Mouse (Mus musculus) midbrain, embryonic 11.5 days (tissue): ENCODE data around the gene Tmem128. TPM values are rescaled to one million over a fixed set of nuclear protein-coding genes. Genes with fewer than 3 reads are reported as not detected.

Experiments used
- ATAC-seq: fragments of 200-750 bp; cut with Nextera tagmentation; 2 replicates; pipeline ENCODE4 v1.8.0; 2017; ENCODE audit warnings: moderate TSS enrichment, moderate library complexity; ENCODE audit not compliant: low FRiP score
- DNase-seq: peaks from one replicate; pipeline ENCODE4 v3.0.0; 2015; ENCODE audit warnings: low spot score; ENCODE audit errors: missing footprints
- H3K27ac ChIP-seq: fragments of 300-500 bp; sonication (generic); 2 replicates; pipeline ENCODE4 v1.5.1; 2014; ENCODE audit warnings: low read depth, low read length
- H3K27me3 ChIP-seq: fragments of 300-500 bp; sonication (generic); 2 replicates; pipeline ENCODE4 v1.6.1; 2014; ENCODE audit warnings: mild to moderate bottlenecking, low read length, moderate library complexity, mixed read lengths; ENCODE audit not compliant: control insufficient read depth, insufficient read depth
- H3K36me3 ChIP-seq: fragments of 300-500 bp; sonication (generic); 2 replicates; pipeline ENCODE4 v1.6.1; 2014; ENCODE audit warnings: mild to moderate bottlenecking, low read length, moderate library complexity, mixed read lengths; ENCODE audit not compliant: control insufficient read depth, insufficient read depth
- H3K4me1 ChIP-seq: fragments of 300-500 bp; sonication (generic); 2 replicates; pipeline ENCODE4 v1.6.1; 2014; ENCODE audit warnings: low read length; ENCODE audit not compliant: control insufficient read depth, insufficient read depth
- H3K4me2 ChIP-seq: fragments of 300-500 bp; sonication (generic); 2 replicates; pipeline ENCODE4 v1.6.1; 2014; ENCODE audit warnings: mild to moderate bottlenecking, moderate library complexity
- H3K4me3 ChIP-seq: fragments of 300-500 bp; sonication (generic); 2 replicates; pipeline ENCODE4 v1.5.1; 2014; ENCODE audit warnings: low read depth, low read length
- H3K9ac ChIP-seq: fragments of 300-500 bp; sonication (generic); 2 replicates; pipeline ENCODE4 v1.6.1; 2014; ENCODE audit warnings: low read length
- H3K9me3 ChIP-seq: fragments of 300-500 bp; sonication (generic); 2 replicates; pipeline ENCODE4 v1.6.1; 2016; ENCODE audit warnings: low read length; ENCODE audit not compliant: control insufficient read depth
- WGBS: fragments of 180-500 bp; shearing (Covaris S2); extraction: QIAGEN DNeasy Blood & Tissue Kit; methylation state at CpG from one replicate; pipeline ENCODE4 v1.1.7; 2014; 5-methylcytosine and 5-hydroxymethylcytosine counted together
- polyA plus RNA-seq: library from polyadenylated mRNA; unstranded; fragments of >200 nt; fragmentation: Nextera tagmentation; extraction: Ambion mirVana; gene quantifications from 2 replicates; pipeline ENCODE4 v1.2.1, GENCODE M21; 2014

Tmem128 gene
- polyA plus RNA-seq, 1 experiment from 2014 or later = 104 TPM

DNA sequence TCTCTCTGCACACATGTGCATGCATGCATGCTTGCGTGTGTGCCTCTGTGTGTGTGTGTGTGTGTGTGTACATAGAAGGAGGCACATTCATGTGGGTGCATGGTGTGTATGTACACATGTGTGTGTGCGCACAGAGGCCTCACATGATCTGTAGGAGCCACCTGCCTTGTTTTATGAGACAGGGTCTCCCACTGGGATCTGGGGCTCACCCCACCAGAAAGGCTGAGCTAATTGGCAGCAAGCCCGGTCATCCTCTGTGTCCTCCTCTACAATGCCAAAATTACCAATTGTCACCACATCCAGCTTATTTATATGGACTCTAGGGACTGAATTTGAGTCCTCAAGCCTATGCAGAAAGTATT is 18.5 kb upstream of the Tmem128 start:
- H3K36me3 ChIP-seq = no peaks in the 10 kb centered on the region
- no peak overlapping the region for H3K27ac ChIP-seq
- no peaks in the 10 kb centered on the region for H3K9me3 ChIP-seq
- WGBS = 80% methylated on average over 3 of the region's 3 CpGs
- no peak; the same call in 1 of the 2 replicates for ATAC-seq
- H3K4me3 ChIP-seq = no peak overlapping the region
- no peak for DNase-seq
- no peak overlapping the region for H3K4me2 ChIP-seq
- no peak overlapping the region for H3K9ac ChIP-seq
- peaks cover 9% of the 10 kb centered on the region for H3K27me3 ChIP-seq
- H3K4me1 ChIP-seq = peaks cover 4% of the 10 kb centered on the region

DNA sequence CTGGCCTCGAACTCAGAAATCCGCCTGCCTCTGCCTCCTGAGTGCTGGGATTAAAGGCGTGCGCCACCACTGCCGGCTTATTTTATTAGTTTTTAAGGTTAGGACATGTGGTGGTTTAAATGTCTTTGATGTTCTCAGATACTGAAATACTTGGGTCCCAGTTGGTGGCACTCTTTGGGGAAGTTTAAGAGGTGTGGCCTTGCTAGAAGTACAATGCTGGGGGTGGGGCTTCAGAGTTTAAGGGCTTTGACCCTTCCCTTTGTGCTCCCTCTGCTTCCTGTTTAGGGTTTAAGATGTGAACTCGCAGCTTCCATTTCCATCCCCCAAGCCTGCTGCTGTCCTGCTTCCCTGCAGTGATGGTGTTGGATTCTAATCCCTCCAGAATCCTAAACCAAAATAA is 18.0 kb upstream of the Tmem128 start:
- Histone ChIP-seq H3K27me3 (peaks cover 9% of the 10 kb centered on the region), H3K9ac (no peak overlapping the region), H3K36me3 (no peaks in the 10 kb centered on the region), H3K4me3 (no peak overlapping the region), H3K27ac (no peak overlapping the region), H3K4me2 (no peak overlapping the region), H3K4me1 (peaks cover 4% of the 10 kb centered on the region), H3K9me3 (no peaks in the 10 kb centered on the region)
- ATAC-seq (no peak), DNase-seq (no peak)
- 77% methylated on average over 6 of the region's 6 CpGs for WGBS

DNA sequence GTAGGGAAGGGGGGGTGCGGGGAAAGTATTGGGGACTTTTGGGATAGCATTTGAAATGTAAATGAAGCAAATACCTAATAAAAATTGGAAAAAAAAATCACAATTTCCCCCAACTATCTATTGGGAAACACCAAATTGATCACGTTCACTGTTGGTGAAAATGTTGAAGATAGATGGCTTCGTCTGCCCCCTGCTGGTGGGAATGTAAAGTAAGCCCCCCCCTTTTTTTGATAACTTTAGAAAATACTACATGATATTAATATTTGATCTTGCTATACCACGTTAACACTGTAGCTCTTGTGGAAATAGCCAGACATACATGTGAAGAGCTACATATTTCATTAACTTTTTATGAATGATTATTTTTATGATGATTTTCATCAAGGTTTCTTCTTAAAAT is 4.8 kb upstream of the Tmem128 start:
- Histone ChIP-seq H3K27ac (no peak overlapping the region), H3K27me3 (no peaks in the 10 kb centered on the region; the same call in 1 of the 2 replicates), H3K4me1 (peaks cover 2% of the 10 kb centered on the region; the same call in 1 of the 2 replicates), H3K9me3 (no peaks in the 10 kb centered on the region), H3K4me3 (no peak overlapping the region), H3K9ac (no peak overlapping the region), H3K36me3 (no peaks in the 10 kb centered on the region), H3K4me2 (no peak overlapping the region)
- DNase-seq = no peak
- 48% methylated on average over 4 of the region's 4 CpGs for WGBS
- no peak for ATAC-seq

DNA sequence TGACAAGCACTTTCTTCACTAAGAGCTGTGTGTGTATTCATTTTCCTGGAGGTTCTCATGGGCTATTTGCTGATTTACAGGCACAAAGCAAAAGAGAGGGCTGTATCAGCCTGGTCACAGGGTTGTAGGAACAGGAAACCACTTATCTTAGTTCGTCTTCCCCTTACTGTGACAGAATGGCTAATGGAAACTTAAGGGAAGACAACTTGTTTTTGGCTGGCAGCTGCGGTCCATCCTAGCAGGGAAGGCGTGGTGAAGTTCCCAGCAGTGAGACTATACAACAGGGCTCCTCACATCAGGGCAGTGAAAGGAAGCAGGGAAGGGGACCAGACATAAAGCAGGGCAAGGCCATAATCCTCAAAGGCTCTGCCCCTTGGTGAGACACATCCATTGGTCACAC is 4.3 kb upstream of the Tmem128 start:
- Histone ChIP-seq H3K36me3 (no peaks in the 10 kb centered on the region), H3K27ac (no peak overlapping the region), H3K4me1 (peaks cover 2% of the 10 kb centered on the region; the same call in 1 of the 2 replicates), H3K4me3 (no peak overlapping the region), H3K9ac (no peak overlapping the region), H3K4me2 (no peak overlapping the region), H3K9me3 (no peaks in the 10 kb centered on the region), H3K27me3 (no peaks in the 10 kb centered on the region; the same call in 1 of the 2 replicates)
- ATAC-seq (no peak), DNase-seq (no peak)
- WGBS = 75% methylated on average over 3 of the region's 3 CpGs

DNA sequence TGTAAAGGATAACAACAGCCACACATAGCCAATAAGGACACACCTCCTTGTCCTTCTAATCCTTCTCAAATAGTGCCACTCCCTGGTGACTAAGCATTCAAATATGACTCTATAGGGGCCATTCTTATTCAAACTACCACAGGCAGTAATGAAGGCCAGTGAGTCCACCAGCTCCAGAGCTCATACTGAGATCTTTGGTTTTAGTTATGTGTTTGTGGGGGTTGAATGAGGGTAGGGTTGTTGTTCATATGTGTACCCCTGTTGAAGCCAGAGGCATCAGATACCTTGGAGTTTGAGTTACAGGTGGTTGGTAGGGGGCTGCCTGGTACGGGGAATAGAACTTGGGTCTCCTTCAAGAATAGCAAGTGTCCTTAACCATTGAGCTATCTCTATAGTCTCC is 3.4 kb upstream of the Tmem128 start:
- Histone ChIP-seq H3K9me3 (no peaks in the 10 kb centered on the region), H3K4me3 (no peak overlapping the region), H3K27me3 (no peaks in the 10 kb centered on the region; the same call in 1 of the 2 replicates), H3K27ac (no peak overlapping the region), H3K4me2 (no peak overlapping the region), H3K4me1 (peaks cover 8% of the 10 kb centered on the region), H3K36me3 (no peaks in the 10 kb centered on the region), H3K9ac (no peak overlapping the region)
- ATAC-seq (no peak), DNase-seq (peak; percentile 70)
- WGBS = 78% methylated on average over 1 of the region's 1 CpGs

DNA sequence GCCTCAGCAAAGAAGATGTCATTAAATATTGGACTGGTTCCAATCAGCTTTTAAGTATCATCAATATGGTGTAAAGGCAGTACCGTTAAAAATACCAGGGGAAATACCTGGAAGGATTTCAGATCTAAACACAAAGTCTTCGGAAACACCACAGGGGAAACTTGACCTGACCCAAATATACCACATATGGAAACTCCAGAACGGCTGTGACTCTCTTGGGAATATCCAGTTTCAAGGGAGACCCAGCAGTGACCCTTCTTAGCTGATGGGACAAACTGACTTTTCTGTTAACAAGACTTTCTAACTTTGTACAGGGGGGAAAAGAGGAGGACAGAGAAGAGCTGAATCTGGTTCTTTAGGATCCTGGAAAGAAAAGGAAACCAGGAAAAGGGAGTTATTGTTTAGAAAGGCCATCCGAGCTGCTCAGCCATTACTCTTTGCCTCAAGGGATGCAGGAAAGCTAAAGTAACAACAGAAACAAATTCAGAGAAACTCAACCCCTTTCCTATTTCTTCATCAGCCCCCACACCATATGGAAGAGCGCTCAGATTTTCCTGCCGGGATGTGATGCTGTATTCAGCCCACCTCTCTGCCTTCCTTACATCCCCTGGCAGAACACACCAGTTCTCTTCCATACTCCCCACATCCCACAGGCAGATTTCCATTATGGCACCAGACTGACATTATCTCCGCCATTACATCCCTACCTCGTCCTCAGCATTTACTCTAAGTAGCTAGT is 1.8 kb upstream of the Tmem128 start:
- no peak overlapping the region for H3K27ac ChIP-seq
- peak; percentile 28 for DNase-seq
- 79% methylated on average over 8 of the region's 8 CpGs for WGBS
- no peak for ATAC-seq
- H3K9me3 ChIP-seq = no peaks in the 10 kb centered on the region
- no peak overlapping the region for H3K9ac ChIP-seq
- no peak overlapping the region for H3K4me3 ChIP-seq
- H3K4me2 ChIP-seq = no peak overlapping the region
- H3K36me3 ChIP-seq = no peaks in the 10 kb centered on the region; the same call in 1 of the 2 replicates
- H3K4me1 ChIP-seq = peaks cover 8% of the 10 kb centered on the region
- H3K27me3 ChIP-seq = no peaks in the 10 kb centered on the region; the same call in 1 of the 2 replicates

DNA sequence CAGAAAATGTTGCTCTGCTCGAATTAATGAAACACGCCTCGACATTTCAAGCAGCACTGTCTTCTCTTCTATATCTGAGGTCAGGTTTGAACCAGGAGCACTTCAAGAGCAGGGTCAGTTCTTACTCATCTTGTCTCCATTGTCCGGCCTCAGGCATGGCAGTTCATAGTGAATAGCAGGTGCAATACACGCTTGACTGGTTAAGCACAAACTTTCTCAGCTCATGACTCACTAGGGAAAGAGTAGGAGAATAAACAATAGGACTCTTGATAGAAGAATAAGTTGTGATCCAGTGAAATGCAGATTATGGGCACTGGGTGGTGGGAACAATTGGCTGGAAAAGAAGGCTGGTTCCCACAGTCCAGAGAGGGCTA is 1.2 kb upstream of the Tmem128 start:
- peak; percentile 28 for DNase-seq
- Histone ChIP-seq H3K4me2 (no peak overlapping the region), H3K4me1 (peaks cover 8% of the 10 kb centered on the region), H3K27me3 (no peaks in the 10 kb centered on the region; the same call in 1 of the 2 replicates), H3K36me3 (peaks cover 4% of the 10 kb centered on the region; the same call in 1 of the 2 replicates), H3K9ac (no peak overlapping the region), H3K27ac (no peak overlapping the region), H3K4me3 (no peak overlapping the region), H3K9me3 (no peaks in the 10 kb centered on the region)
- no peak for ATAC-seq
- 83% methylated on average over 5 of the region's 5 CpGs for WGBS

DNA sequence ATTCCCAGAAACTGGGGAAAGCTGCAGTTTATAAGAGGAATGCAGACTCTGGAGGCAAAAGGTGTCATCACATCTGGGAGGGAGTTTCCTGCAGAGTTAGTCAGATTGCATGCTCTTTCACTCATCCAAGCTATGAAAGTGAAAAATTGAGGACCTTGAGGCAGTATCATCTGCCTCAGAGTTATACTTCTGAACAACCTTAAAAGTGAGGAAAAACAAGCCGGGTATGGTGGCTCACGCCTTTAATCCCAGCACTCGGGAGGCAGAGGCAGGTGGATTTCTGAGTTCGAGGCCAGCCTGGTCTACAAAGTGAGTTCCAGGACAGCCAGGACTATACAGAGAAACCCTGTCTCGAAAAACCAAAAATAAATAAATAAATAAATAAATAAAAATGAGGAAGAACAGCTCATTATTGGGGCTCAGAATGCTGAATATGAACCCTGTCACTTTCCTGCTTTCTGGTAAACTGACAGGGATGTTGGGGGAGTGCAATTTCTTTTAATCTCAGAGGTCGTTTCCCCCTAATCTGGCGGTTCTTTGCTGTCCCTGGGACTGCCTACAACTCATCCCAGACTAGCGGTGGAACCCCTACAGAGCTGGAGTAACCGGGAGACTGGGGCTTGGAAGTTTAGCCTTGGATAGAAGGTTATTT is 404 bp upstream of the Tmem128 start:
- DNase-seq = peak; percentile 83
- Histone ChIP-seq H3K9me3 (no peaks in the 10 kb centered on the region), H3K36me3 (peaks cover 6% of the 10 kb centered on the region; the same call in 1 of the 2 replicates), H3K4me3 (peak overlapping the region; percentile 94), H3K27ac (no peak overlapping the region; the same call in 1 of the 2 replicates), H3K4me2 (peak overlapping the region; percentile 86), H3K27me3 (no peaks in the 10 kb centered on the region; the same call in 1 of the 2 replicates), H3K4me1 (peaks cover 8% of the 10 kb centered on the region), H3K9ac (peak overlapping the region; percentile 90)
- 37% methylated on average over 8 of the region's 9 CpGs for WGBS
- peak; percentile 22; the same call in 1 of the 2 replicates for ATAC-seq

DNA sequence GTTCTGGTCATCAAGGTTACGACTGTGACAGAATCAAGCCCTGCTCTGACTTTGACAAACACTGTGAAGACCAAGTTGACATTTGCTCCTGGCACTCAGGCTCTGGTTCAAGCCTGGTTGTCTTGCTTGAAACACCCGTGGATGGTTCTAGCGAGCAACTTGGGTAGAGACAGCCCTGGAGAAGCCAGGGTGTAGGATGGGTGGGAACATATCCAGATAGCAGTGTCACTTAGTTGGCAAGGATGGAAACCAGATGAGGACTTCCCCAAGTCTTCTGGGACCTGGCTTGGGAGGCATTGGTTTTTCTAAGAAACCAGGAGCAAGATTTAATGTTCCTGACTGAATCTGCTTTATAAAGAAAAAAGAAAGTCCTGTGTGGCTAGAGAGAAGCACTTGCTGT is 11.0 kb downstream of the Tmem128 start:
- H3K9me3 ChIP-seq = no peaks in the 10 kb centered on the region
- DNase-seq (no peak), ATAC-seq (no peak)
- H3K27me3 ChIP-seq = peaks cover 15% of the 10 kb centered on the region
- H3K9ac ChIP-seq = no peak overlapping the region
- no peak overlapping the region for H3K27ac ChIP-seq
- no peaks in the 10 kb centered on the region; the same call in 1 of the 2 replicates for H3K36me3 ChIP-seq
- WGBS = 91% methylated on average over 3 of the region's 3 CpGs
- no peak overlapping the region for H3K4me3 ChIP-seq
- no peak overlapping the region for H3K4me2 ChIP-seq
- no peaks in the 10 kb centered on the region for H3K4me1 ChIP-seq
